Comparison of ENCODE assay signal across 8 mouse cellular contexts in genomic region chr19:23901177-23901576, GRCm38 (mm10).
DNase-seq lines count a peak whose midpoint lies in the region; ATAC-seq and TF ChIP-seq lines count a peak whose summit lies in the region.
"Had no signal": no experiment of that assay in that cellular context is flagged by ENCODE, and none has a peak within 500 bp of the region (broad histone marks: within the 10 kb centered on the region; RNA-seq: fewer than 3 reads in every experiment).

No protein-coding gene starts in this region.

- intact Hi-C loops in left cerebral cortex, postnatal 4 days (cut with DNase I) = no loop called here
- intact Hi-C loops in left cerebral cortex, postnatal 36 days (cut with DNase I) = loop anchor here (5.0 kb wide), 1 partner anchor 34 kb away; no protein-coding TSS in a partner anchor

- H3K9me3 ChIP-seq in G1E (replicated peaks) = no peaks in the 10 kb centered on the region
- H3K9me3 ChIP-seq: liver, embryonic 15.5 days had no signal

- H3K27me3 ChIP-seq in G1E (ENCODE audit: insufficient read depth, low read length) = no peaks in the 10 kb centered on the region
- H3K27me3 ChIP-seq: liver, embryonic 15.5 days had no signal

- H3K4me3 ChIP-seq in G1E (ENCODE audit: low read depth, low read length) = no peak overlapping the region
- H3K4me3 ChIP-seq: liver, embryonic 15.5 days had no signal

- TF ChIP-seq CTCF in G1E (IDR thresholded peaks at IDR 0.05; ENCODE audit: low read depth, low read length) = no peak

- no peak for ATAC-seq in G1E (ENCODE audit: extremely low read depth, insufficient number of reproducible peaks, low FRiP score, poor library complexity, severe bottlenecking)

- DNase-seq in left cerebral cortex, postnatal 4 days = peak; percentile 54
- no peak for DNase-seq in left cerebral cortex, adult 8-10 months (ENCODE audit: low spot score in 2 of 2)
- DNase-seq in G1E (ENCODE audit: low spot score) = peak; percentile 12
- peak; percentile 47 to 66 for DNase-seq in adrenal gland, postnatal 36 days
- peak; percentile 16 to 49 for DNase-seq in kidney, adult 8-10 months
- DNase-seq in retina, postnatal 1 day = peak; percentile 42
- DNase-seq in left cerebral cortex, postnatal 36 days (ENCODE audit: low spot score in 2 of 2) = no peak

- no peaks in the 10 kb centered on the region for H3K4me1 ChIP-seq in G1E (ENCODE audit: insufficient read depth, low read depth, low read length)
- H3K4me1 ChIP-seq: liver, embryonic 15.5 days had no signal

- H3K36me3 ChIP-seq in G1E (replicated peaks) = no peaks in the 10 kb centered on the region
- H3K36me3 ChIP-seq: liver, embryonic 15.5 days had no signal

Comparison
In these comparisons a context has a peak if more than half of its experiments do, and no peak if none do; other contexts are left out.
1. DNase-seq: peak in left cerebral cortex, postnatal 4 days (single experiment), G1E (single experiment), adrenal gland, postnatal 36 days (2 of 2), kidney, adult 8-10 months (2 of 2) and retina, postnatal 1 day (single experiment); none in left cerebral cortex, adult 8-10 months (0 of 2) and left cerebral cortex, postnatal 36 days (0 of 2).